Comparison of ENCODE assay signal across 18 mouse cellular contexts in genomic region chr3:122733806-122734205, GRCm38 (mm10). TPM values are rescaled to one million over a fixed set of nuclear protein-coding genes. Genes with fewer than 3 reads are reported as not detected.
DNase-seq lines count a peak whose midpoint lies in the region; ATAC-seq and TF ChIP-seq lines count a peak whose summit lies in the region.
"Had no signal": no experiment of that assay in that cellular context is flagged by ENCODE, and none has a peak within 500 bp of the region (broad histone marks: within the 10 kb centered on the region; RNA-seq: fewer than 3 reads in every experiment).

No protein-coding gene starts in this region.

- H3K9ac ChIP-seq in hindbrain, postnatal 0 days (replicated peaks; ENCODE audit: low read length): no peak overlapping the region
- H3K9ac ChIP-seq in hindbrain, embryonic 12.5 days: no peak overlapping the region
- no peak overlapping the region for H3K9ac ChIP-seq in midbrain, embryonic 14.5 days (replicated peaks; ENCODE audit: low read length)
- no peak overlapping the region for H3K9ac ChIP-seq in midbrain, embryonic 13.5 days (replicated peaks)
- H3K9ac ChIP-seq in stomach, postnatal 0 days (ENCODE audit: low read length): no peak overlapping the region; the same call in 1 of the 2 replicates
- H3K9ac ChIP-seq: limb, embryonic 12.5 days had no signal

- TF ChIP-seq EP300 in stomach, postnatal 0 days (optimal IDR thresholded peaks at IDR 0.05): no peak

- no peak overlapping the region for H3K27ac ChIP-seq in hindbrain, postnatal 0 days
- no peak overlapping the region for H3K27ac ChIP-seq in hindbrain, embryonic 12.5 days
- H3K27ac ChIP-seq in midbrain, embryonic 14.5 days (replicated peaks; ENCODE audit: low read depth, low read length): no peak overlapping the region
- no peak overlapping the region for H3K27ac ChIP-seq in midbrain, embryonic 13.5 days
- H3K27ac ChIP-seq in stomach, postnatal 0 days (replicated peaks): no peak overlapping the region
- H3K27ac ChIP-seq: heart, adult 2 months; left cerebral cortex, adult 2 months; limb, embryonic 12.5 days had no signal

- no peak overlapping the region for H3K4me2 ChIP-seq in hindbrain, postnatal 0 days (ENCODE audit: low read depth, low read length)
- H3K4me2 ChIP-seq in hindbrain, embryonic 12.5 days (replicated peaks): no peak overlapping the region
- H3K4me2 ChIP-seq in midbrain, embryonic 14.5 days (ENCODE audit: low read length): no peak overlapping the region
- no peak overlapping the region for H3K4me2 ChIP-seq in midbrain, embryonic 13.5 days (replicated peaks)
- H3K4me2 ChIP-seq in stomach, postnatal 0 days (replicated peaks; ENCODE audit: low read depth): 0 out of 2 replicates have a peak overlapping the region, but pooled peaks have one; percentile 26
- H3K4me2 ChIP-seq: limb, embryonic 12.5 days; midbrain, embryonic 11.5 days had no signal

- no peaks in the 10 kb centered on the region for H3K36me3 ChIP-seq in hindbrain, postnatal 0 days (ENCODE audit: insufficient read depth, low read length)
- H3K36me3 ChIP-seq in hindbrain, embryonic 12.5 days: no peaks in the 10 kb centered on the region
- no peaks in the 10 kb centered on the region for H3K36me3 ChIP-seq in midbrain, embryonic 14.5 days (ENCODE audit: control insufficient read depth, insufficient read depth, low read length)
- no peaks in the 10 kb centered on the region for H3K36me3 ChIP-seq in midbrain, embryonic 13.5 days
- no peaks in the 10 kb centered on the region for H3K36me3 ChIP-seq in stomach, postnatal 0 days (ENCODE audit: control insufficient read depth, insufficient read depth, low read length)
- H3K36me3 ChIP-seq: limb, embryonic 12.5 days had no signal

- H3K9me3 ChIP-seq in hindbrain, postnatal 0 days (ENCODE audit: low read length): no peaks in the 10 kb centered on the region
- H3K9me3 ChIP-seq in hindbrain, embryonic 12.5 days (replicated peaks): no peaks in the 10 kb centered on the region
- no peaks in the 10 kb centered on the region for H3K9me3 ChIP-seq in midbrain, embryonic 14.5 days (ENCODE audit: control insufficient read depth, low read length)
- no peaks in the 10 kb centered on the region for H3K9me3 ChIP-seq in midbrain, embryonic 13.5 days
- no peaks in the 10 kb centered on the region for H3K9me3 ChIP-seq in stomach, postnatal 0 days (ENCODE audit: control insufficient read depth, low read length)
- H3K9me3 ChIP-seq: limb, embryonic 12.5 days had no signal

- no peak for TF ChIP-seq CTCF in hindbrain, postnatal 0 days (IDR thresholded peaks at IDR 0.05; ENCODE audit: low read depth)
- no peak for TF ChIP-seq CTCF in stomach, postnatal 0 days (IDR thresholded peaks at IDR 0.05; ENCODE audit: low read depth)

- H3K4me1 ChIP-seq in hindbrain, postnatal 0 days (ENCODE audit: insufficient read depth, low read length): no peaks in the 10 kb centered on the region
- peaks cover 8% of the 10 kb centered on the region for H3K4me1 ChIP-seq in hindbrain, embryonic 12.5 days
- peaks cover 5% of the 10 kb centered on the region; the same call in 1 of the 2 replicates for H3K4me1 ChIP-seq in midbrain, embryonic 14.5 days (ENCODE audit: control insufficient read depth, insufficient read depth, low read length)
- peaks cover 25% of the 10 kb centered on the region for H3K4me1 ChIP-seq in midbrain, embryonic 13.5 days (replicated peaks)
- no peaks in the 10 kb centered on the region for H3K4me1 ChIP-seq in stomach, postnatal 0 days (replicated peaks; ENCODE audit: control insufficient read depth, insufficient read depth)

- no peak overlapping the region for H3K4me3 ChIP-seq in hindbrain, postnatal 0 days (ENCODE audit: low read length)
- no peak overlapping the region for H3K4me3 ChIP-seq in hindbrain, embryonic 12.5 days
- H3K4me3 ChIP-seq in midbrain, embryonic 14.5 days (replicated peaks; ENCODE audit: low read depth, low read length): no peak overlapping the region
- H3K4me3 ChIP-seq in midbrain, embryonic 13.5 days (replicated peaks): no peak overlapping the region
- no peak overlapping the region for H3K4me3 ChIP-seq in stomach, postnatal 0 days (ENCODE audit: low read depth, low read length)
- H3K4me3 ChIP-seq: erythroblast, embryonic 14.5 days; heart, adult 2 months; left cerebral cortex, adult 2 months; limb, embryonic 12.5 days had no signal

- peak; percentile 3 for DNase-seq in hindbrain, postnatal 0 days (ENCODE audit: low spot score)
- peak; percentile 20 for DNase-seq in midbrain, embryonic 14.5 days
- DNase-seq in embryo, embryonic 11 days: peak; percentile 14
- DNase-seq in stomach, postnatal 0 days (ENCODE audit: low spot score): no peak
- DNase-seq in neural tube, embryonic 10.5 days (ENCODE audit: extremely low spot score, low spot score): no peak
- DNase-seq in kidney, adult 9 months: no peak
- DNase-seq: B cell, adult 2 months; cerebellum, adult 11-12 months; heart, adult 2 months; heart, postnatal 10 days had no signal

- WGBS in hindbrain, postnatal 0 days: 71% methylated on average over 3 of the region's 3 CpGs
- WGBS in hindbrain, embryonic 12.5 days: 70% methylated on average over 3 of the region's 3 CpGs
- WGBS in midbrain, embryonic 14.5 days: 73% methylated on average over 3 of the region's 3 CpGs
- 78% methylated on average over 3 of the region's 3 CpGs for WGBS in midbrain, embryonic 13.5 days
- 59% methylated on average over 3 of the region's 3 CpGs for WGBS in stomach, postnatal 0 days

- H3K27me3 ChIP-seq in hindbrain, postnatal 0 days (ENCODE audit: insufficient read depth, low read length): no peaks in the 10 kb centered on the region
- H3K27me3 ChIP-seq in hindbrain, embryonic 12.5 days: no peaks in the 10 kb centered on the region
- no peaks in the 10 kb centered on the region for H3K27me3 ChIP-seq in midbrain, embryonic 14.5 days (ENCODE audit: control insufficient read depth, insufficient read depth, low read length)
- no peaks in the 10 kb centered on the region for H3K27me3 ChIP-seq in midbrain, embryonic 13.5 days
- no peaks in the 10 kb centered on the region for H3K27me3 ChIP-seq in stomach, postnatal 0 days (ENCODE audit: control insufficient read depth, insufficient read depth, low read length)
- H3K27me3 ChIP-seq: limb, embryonic 12.5 days had no signal

- ATAC-seq in hindbrain, postnatal 0 days: no peak
- no peak for ATAC-seq in hindbrain, embryonic 12.5 days (ENCODE audit: low FRiP score)
- no peak for ATAC-seq in midbrain, embryonic 14.5 days (ENCODE audit: low FRiP score, low TSS enrichment)
- ATAC-seq in midbrain, embryonic 13.5 days: no peak
- no peak for ATAC-seq in stomach, postnatal 0 days (ENCODE audit: low FRiP score, low TSS enrichment)
- ATAC-seq: forebrain, embryonic 16.5 days; hindbrain, embryonic 16.5 days had no signal

RNA-seq across cellular contexts. Expression of gene Pde5a, which starts 5.1 kb away (rescaled TPM):
- total RNA-seq in hindbrain, postnatal 0 days (2014; rRNA removed): 5.3 and 7.9 TPM in 2 replicates
- 1.7 and 2.2 TPM in 2 replicates for polyA plus RNA-seq in hindbrain, postnatal 0 days (2015; fragmentation: Nextera tagmentation; extraction: Ambion mirVana)
- 3.7 and 4.2 TPM in 2 replicates for polyA plus RNA-seq in hindbrain, embryonic 12.5 days (2016; fragmentation: Nextera tagmentation; extraction: Ambion mirVana)
- polyA plus RNA-seq in midbrain, embryonic 14.5 days (2014; fragmentation: Nextera tagmentation; extraction: Ambion mirVana): 2.3 and 3.4 TPM in 2 replicates
- polyA plus RNA-seq in midbrain, embryonic 13.5 days (2015; fragmentation: Nextera tagmentation; extraction: Ambion mirVana): 2.8 and 3.2 TPM in 2 replicates
- 12.0 and 12.8 TPM in 2 replicates for polyA plus RNA-seq in stomach, postnatal 0 days (2015; fragmentation: Nextera tagmentation; extraction: Ambion mirVana)
- polyA plus RNA-seq: erythroblast, embryonic 14.5 days had no signal

Comparison
In these comparisons a context has a peak if more than half of its experiments do, and no peak if none do; other contexts are left out.
1. DNase-seq: peak in hindbrain, postnatal 0 days (single experiment), midbrain, embryonic 14.5 days (single experiment) and embryo, embryonic 11 days (single experiment); none in stomach, postnatal 0 days (single experiment), neural tube, embryonic 10.5 days (single experiment) and kidney, adult 9 months (single experiment).